Mouse (Mus musculus) MEL (cell line): ENCODE results near the gene Ncoa7.

ENCODE experiments used
- CTCF ChIP-seq, 3 experiments: IDR thresholded peaks in 2 of 3; conservative IDR thresholded peaks in 1 of 3; 2 replicates each; pipeline ENCODE4 v1.5.1; 2011 to 2012; ENCODE audit warnings: low read length in 3 of 3, low read depth in 2 of 3, mild to moderate bottlenecking in 2 of 3, improper control_type of control experiment in 1 of 3, inconsistent platforms in 1 of 3, mixed read lengths in 1 of 3, moderate library complexity in 1 of 3; ENCODE audit not compliant: control insufficient read depth in 1 of 3, insufficient read depth in 1 of 3, poor library complexity in 1 of 3, severe bottlenecking in 1 of 3
- ELF1 ChIP-seq: IDR thresholded peaks from 2 replicates; pipeline ENCODE4 v1.6.1; 2014; ENCODE audit warnings: low read depth, mild to moderate bottlenecking, inconsistent platforms, low read length, improper control_type of control experiment, moderate library complexity
- KAT2A ChIP-seq: conservative IDR thresholded peaks from 2 replicates; pipeline ENCODE4 v1.6.1; 2012; ENCODE audit warnings: low read depth, low read length, improper control_type of control experiment, inconsistent platforms
- POLR2A ChIP-seq, 2 experiments: IDR thresholded peaks; 2 replicates each; pipeline ENCODE4 v1.6.1; 2011 to 2012; ENCODE audit warnings: low read length in 2 of 2, mild to moderate bottlenecking in 2 of 2, control low read depth in 1 of 2, improper control_type of control experiment in 1 of 2, low read depth in 1 of 2, moderate library complexity in 1 of 2; ENCODE audit not compliant: control insufficient read depth in 1 of 2, insufficient read depth in 1 of 2, poor library complexity in 1 of 2
- RCOR1 ChIP-seq: IDR thresholded peaks from 2 replicates; pipeline ENCODE4 v1.6.1; 2012; ENCODE audit warnings: low read depth, mild to moderate bottlenecking, inconsistent platforms, low read length, improper control_type of control experiment
- SIN3A ChIP-seq: IDR thresholded peaks from 2 replicates; pipeline ENCODE4 v1.6.1; 2012; ENCODE audit warnings: low read length, improper control_type of control experiment, inconsistent platforms
- UBTF ChIP-seq: IDR thresholded peaks from 2 replicates; pipeline ENCODE4 v1.6.1; 2012; ENCODE audit warnings: low read depth, mild to moderate bottlenecking, inconsistent platforms, low read length, improper control_type of control experiment, moderate library complexity, borderline replicate concordance; ENCODE audit not compliant: insufficient read depth
- USF2 ChIP-seq, 2 experiments: IDR thresholded peaks; 2 replicates each; pipeline ENCODE4 v1.6.1; 2011 to 2012; ENCODE audit warnings: improper control_type of control experiment in 2 of 2, low read length in 2 of 2, borderline replicate concordance in 1 of 2, inconsistent platforms in 1 of 2, low read depth in 1 of 2, mild to moderate bottlenecking in 1 of 2; ENCODE audit not compliant: insufficient read depth in 1 of 2
- ZC3H11A ChIP-seq: IDR thresholded peaks from 2 replicates; pipeline ENCODE4 v1.6.1; 2012; ENCODE audit warnings: low read depth, mild to moderate bottlenecking, inconsistent platforms, low read length, improper control_type of control experiment
- ZNF384 ChIP-seq: IDR thresholded peaks from 2 replicates; pipeline ENCODE4 v1.6.1; 2012; ENCODE audit warnings: low read depth, mild to moderate bottlenecking, inconsistent platforms, low read length, improper control_type of control experiment

DNA sequence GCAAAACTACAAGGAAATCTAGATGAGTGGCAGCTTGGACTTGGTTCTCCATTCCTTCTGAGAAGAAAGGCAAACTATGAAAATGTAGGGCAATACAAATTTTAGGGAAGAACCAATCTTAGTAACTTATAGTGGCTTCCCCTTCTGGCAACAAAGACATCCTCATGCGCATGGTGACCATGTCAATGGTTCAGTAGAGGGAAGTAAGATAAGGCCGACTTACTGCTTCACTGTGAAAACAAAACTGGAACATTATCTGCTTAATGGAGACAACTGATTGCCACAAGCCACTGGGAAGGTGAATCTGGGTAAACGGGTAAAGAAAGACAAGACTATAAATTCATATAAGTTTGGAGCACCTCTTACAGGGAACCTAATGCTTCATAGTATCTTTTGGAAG is 128.3 kb downstream of the Ncoa7 start:
- TF ChIP-seq ELF1: no peak
- no peak for TF ChIP-seq CTCF (IDR thresholded peaks at IDR 0.05 in 2 of 3, conservative IDR thresholded peaks at IDR 0.05 in 1 of 3; ENCODE audit: control insufficient read depth in 1 of 3, insufficient read depth in 1 of 3, low read depth in 2 of 3, low read length in 3 of 3, poor library complexity in 1 of 3, severe bottlenecking in 1 of 3)
- TF ChIP-seq RCOR1: peak; percentile 96
- TF ChIP-seq POLR2A (IDR thresholded peaks at IDR 0.05; ENCODE audit: control insufficient read depth in 1 of 2, insufficient read depth in 1 of 2, low read depth in 1 of 2, low read length in 2 of 2, poor library complexity in 1 of 2): no peak
- TF ChIP-seq UBTF: no peak
- no peak for TF ChIP-seq SIN3A
- no peak for TF ChIP-seq KAT2A
- TF ChIP-seq ZC3H11A: no peak
- no peak for TF ChIP-seq USF2 (IDR thresholded peaks at IDR 0.05; ENCODE audit: borderline replicate concordance in 1 of 2, insufficient read depth in 1 of 2, low read depth in 1 of 2, low read length in 2 of 2)
- TF ChIP-seq ZNF384: no peak
